7 mouse cellular contexts compared by ENCODE assay signal in the genomic region with DNA sequence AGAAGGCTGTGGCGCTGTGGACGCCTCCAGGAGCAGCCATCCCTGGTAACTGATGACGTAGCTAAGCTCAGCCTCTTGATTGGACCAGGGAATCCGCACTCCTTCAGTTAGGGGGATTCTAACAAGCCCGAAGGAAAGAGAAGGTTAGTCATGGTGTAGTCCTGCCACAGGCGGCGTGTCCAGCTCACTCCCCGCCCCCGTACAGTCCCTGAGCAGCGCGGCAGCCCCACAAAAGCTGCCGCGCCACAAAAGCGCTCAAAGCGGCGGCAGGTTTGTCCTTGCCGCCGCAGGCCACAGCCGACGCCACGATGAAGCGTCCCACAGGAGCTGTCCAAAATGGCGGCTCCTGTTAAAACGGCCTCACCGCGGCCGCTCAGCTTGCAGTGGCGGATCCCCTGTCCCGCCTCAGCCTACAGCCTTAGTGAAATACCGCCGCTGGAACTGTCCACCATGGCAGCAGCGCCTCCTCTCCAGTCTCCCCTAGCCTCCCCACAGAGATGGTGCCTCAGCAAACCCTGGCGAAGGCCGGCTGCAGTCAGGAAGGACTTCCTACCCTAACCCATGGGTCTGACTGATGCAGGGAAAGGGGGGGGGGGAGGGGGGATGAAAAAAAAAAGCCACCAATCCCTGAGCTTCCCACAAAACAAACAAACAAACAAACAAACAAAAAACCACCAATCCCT. TPM values are rescaled to one million over a fixed set of nuclear protein-coding genes. Genes with fewer than 3 reads are reported as not detected.
A peak's percentile ranks its signal among the peaks of the same experiment; 100 is the strongest.
DNase-seq lines count a peak whose midpoint lies in the region; ATAC-seq and TF ChIP-seq lines count a peak whose summit lies in the region.

Gene BC051142, plus strand, starts transcription at position 110 of the 683 bp plus-strand sequence.

- peak; percentile 23; the same call in 1 of the 2 replicates for TF ChIP-seq CTCF in small intestine, adult 2 months (IDR thresholded peaks at IDR 0.05; ENCODE audit: extremely low read depth, insufficient read length, insufficient replicate concordance, low read depth, low read length)

- H3K9ac ChIP-seq in midbrain, embryonic 12.5 days (replicated peaks), result peak within 1 kb of the TSS; percentile 76

- DNase-seq in adrenal gland, postnatal 14 days, result peak; percentile 90
- peak; percentile 85 for DNase-seq in embryo, embryonic 9.5 days (ENCODE audit: extremely low spot score)
- peak; percentile 89 to 91 for DNase-seq in heart, adult 18-20 months
- DNase-seq in kidney, adult 18-20 months, result peak; percentile 82
- peak; percentile 81 for DNase-seq in limb, embryonic 10.5 days (ENCODE audit: low spot score)

- peak; percentile 97 for ATAC-seq in midbrain, embryonic 12.5 days (ENCODE audit: low FRiP score, low read depth)

- H3K27me3 ChIP-seq in limb, embryonic 10.5 days (ENCODE audit: low read depth, poor library complexity, severe bottlenecking), result no peaks in the 10 kb centered on the region; the same call in 1 of the 2 replicates
- H3K27me3 ChIP-seq in midbrain, embryonic 12.5 days, result no peaks in the 10 kb centered on the region
- no peaks in the 10 kb centered on the region for H3K27me3 ChIP-seq in small intestine, adult 2 months (ENCODE audit: control insufficient read depth, insufficient read depth, low read length)

- peaks cover 5% of the 10 kb centered on the region; the same call in 1 of the 2 replicates for H3K4me1 ChIP-seq in limb, embryonic 10.5 days
- peaks cover 4% of the 10 kb centered on the region; the same call in 1 of the 2 replicates for H3K4me1 ChIP-seq in midbrain, embryonic 12.5 days
- H3K4me1 ChIP-seq in small intestine, adult 2 months (ENCODE audit: control insufficient read depth, insufficient read depth, insufficient read length, low read length), result peaks cover 2% of the 10 kb centered on the region

- peak; percentile 41 for TF ChIP-seq POLR2A in small intestine, adult 2 months (IDR thresholded peaks at IDR 0.05; ENCODE audit: low read depth, low read length)

- peak within 1 kb of the TSS; percentile 62 for H3K4me2 ChIP-seq in midbrain, embryonic 12.5 days (replicated peaks)

- H3K9me3 ChIP-seq in limb, embryonic 10.5 days (replicated peaks), result no peaks in the 10 kb centered on the region
- H3K9me3 ChIP-seq in midbrain, embryonic 12.5 days, result no peaks in the 10 kb centered on the region

- peak within 1 kb of the TSS; percentile 92 for H3K27ac ChIP-seq in limb, embryonic 10.5 days
- H3K27ac ChIP-seq in midbrain, embryonic 12.5 days (replicated peaks), result peak within 1 kb of the TSS; percentile 98
- peak within 1 kb of the TSS; percentile 70 for H3K27ac ChIP-seq in small intestine, adult 2 months (ENCODE audit: insufficient read depth, low read depth, low read length)

- WGBS in limb, embryonic 10.5 days, result 2% methylated on average over 34 of the region's 34 CpGs
- WGBS in midbrain, embryonic 12.5 days, result 3% methylated on average over 34 of the region's 34 CpGs
- 27% methylated on average over 34 of the region's 34 CpGs for WGBS in small intestine, adult 2 months

- peak within 1 kb of the TSS; percentile 67 for H3K4me3 ChIP-seq in limb, embryonic 10.5 days
- peak within 1 kb of the TSS; percentile 61 for H3K4me3 ChIP-seq in midbrain, embryonic 12.5 days
- H3K4me3 ChIP-seq in small intestine, adult 2 months (ENCODE audit: low read depth, low read length), result peak within 1 kb of the TSS; percentile 70

- no peaks in the 10 kb centered on the region for H3K36me3 ChIP-seq in limb, embryonic 10.5 days
- H3K36me3 ChIP-seq in midbrain, embryonic 12.5 days, result no peaks in the 10 kb centered on the region
- no peaks in the 10 kb centered on the region for H3K36me3 ChIP-seq in small intestine, adult 2 months (ENCODE audit: control insufficient read depth, insufficient read depth, low read length)

RNA-seq across cellular contexts. Expression of gene BC051142, which starts in this region (rescaled TPM):
- 1.2 and 2.4 TPM in 2 replicates for total RNA-seq in adrenal gland, postnatal 14 days (2021)
- not detected for total RNA-seq in heart, adult 18-20 months (2021)
- polyA plus RNA-seq in limb, embryonic 10.5 days (2016; fragmentation: Nextera tagmentation; extraction: Ambion mirVana), result 0.53 and 1.3 TPM in 2 replicates
- polyA plus RNA-seq in midbrain, embryonic 12.5 days (2016; fragmentation: Nextera tagmentation; extraction: Ambion mirVana), result 3.9 and 4.2 TPM in 2 replicates
- polyA plus RNA-seq in small intestine, adult 2 months (2012; rRNA removed), result not detected in 2 replicates

Comparison
In these comparisons a context has a peak if more than half of its experiments do, and no peak if none do; other contexts are left out.
1. Peak in every context shown above with its lines: DNase-seq, ATAC-seq, H3K4me3 ChIP-seq and H3K27ac ChIP-seq.
2. Peak in DNase-seq in heart, adult 18-20 months; RNA of the gene not detected or under 1 TPM.